Mouse (Mus musculus) lung, postnatal 25 days (tissue): Measurements from ENCODE around the gene Ppia.
"Not testable (repeated sequence)": the region's sequence is repeated elsewhere in the genome, so short reads cannot be mapped to it uniquely, and the experiment has no call there.

ENCODE experiments used
- DNase-seq: peaks from one replicate; pipeline ENCODE4 v3.0.0; 2022; ENCODE audit warnings: low spot score

Ppia gene

DNA sequence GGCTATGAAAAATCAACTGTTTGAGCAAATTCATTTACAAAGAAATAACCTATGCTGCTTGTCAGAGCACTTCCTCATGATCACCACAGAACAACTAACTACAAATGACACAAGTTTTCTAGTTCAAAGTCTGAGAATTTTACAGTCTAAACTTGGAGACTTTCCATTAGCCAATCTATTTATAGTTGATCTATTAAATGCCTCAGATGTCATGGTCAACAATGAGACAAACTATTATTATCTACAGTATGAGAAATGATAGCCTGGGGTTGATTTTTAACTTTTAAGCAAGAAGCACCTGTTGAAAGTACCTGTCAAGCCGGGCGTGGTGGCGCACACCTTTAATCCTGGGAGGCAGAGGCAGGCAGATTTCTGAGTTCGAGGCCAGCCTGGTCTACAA lies 27.3 kb downstream of the Ppia start:
- DNase-seq, result no peak

DNA sequence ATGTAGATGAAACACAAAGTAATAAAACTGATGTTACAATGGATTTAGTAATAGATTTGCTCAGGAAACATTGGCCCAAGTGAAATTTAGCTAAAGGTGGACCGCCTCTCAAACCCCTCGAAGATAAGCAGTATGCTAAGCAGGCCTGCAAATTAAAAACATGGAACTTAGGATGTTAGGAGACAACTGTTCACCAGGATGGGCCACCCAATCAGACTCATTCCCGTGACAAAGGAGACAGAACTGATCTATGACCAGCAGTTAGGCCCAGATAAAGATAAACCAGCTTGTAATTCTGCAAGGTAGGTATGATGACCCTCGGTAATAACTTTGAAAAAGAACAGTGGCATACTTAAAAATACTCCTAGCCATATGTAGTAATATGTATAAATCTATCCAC lies 27.9 kb downstream of the Ppia start:
- DNase-seq, result no peak

DNA sequence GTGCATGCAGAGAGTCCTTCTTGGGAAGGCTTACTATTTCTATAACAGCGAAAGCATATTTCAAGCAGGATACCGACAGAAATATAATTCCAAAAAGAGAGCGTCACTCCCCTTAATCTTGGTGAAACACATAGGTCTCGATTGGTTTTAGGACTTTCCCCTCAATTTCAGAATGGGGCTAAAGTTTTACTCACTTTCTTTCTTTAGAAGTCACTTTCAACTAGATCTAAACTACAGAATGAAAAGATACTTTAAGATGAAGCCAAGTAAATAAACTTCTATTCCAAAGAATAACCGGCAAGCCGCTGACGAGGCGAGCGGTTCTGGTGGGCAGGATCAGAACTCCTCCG lies 28.5 kb downstream of the Ppia start:
- DNase-seq, result no peak

DNA sequence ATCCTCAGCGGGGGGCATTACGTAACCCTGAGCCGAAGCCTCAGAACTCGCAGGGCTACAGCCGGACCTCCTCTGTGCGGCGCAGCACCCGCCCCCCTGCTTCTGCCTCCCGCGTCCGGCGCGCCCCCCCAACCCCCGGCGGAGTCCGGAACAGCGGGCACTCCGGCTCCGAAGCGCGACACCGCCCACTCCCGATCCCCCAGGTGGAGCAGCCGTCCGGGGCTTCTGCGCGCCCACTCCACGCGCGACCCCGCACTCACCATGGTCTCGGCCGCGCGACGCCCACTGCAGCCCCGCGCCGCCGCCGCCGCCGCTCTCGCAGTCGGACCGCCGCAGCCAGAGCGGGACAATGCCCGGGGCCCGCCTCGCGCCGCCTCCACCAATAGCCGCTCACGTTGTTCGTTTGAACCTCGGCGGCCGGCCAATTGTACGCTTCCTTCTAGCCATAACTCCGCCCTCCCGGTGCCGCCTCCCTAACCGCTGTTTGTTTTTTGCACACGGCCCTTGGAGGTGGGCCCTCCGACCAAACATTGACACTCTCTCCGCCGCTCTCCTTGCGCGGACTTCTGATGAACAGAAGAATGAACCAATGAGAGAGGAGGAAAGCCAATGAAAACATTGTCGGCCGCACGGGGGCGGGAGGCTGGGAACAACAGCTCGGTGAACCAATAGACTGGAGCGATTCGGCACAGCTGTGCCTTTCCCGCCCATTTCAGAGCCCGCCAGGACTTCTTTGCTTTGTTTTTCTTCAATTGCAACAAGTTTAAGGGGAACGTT lies 29.0 kb downstream of the Ppia start, which contains the start of gene H2afv:
Gene H2afv, minus strand, starts transcription at position 367 of the 777 bp plus-strand sequence.
- DNase-seq, result peak; percentile 99

DNA sequence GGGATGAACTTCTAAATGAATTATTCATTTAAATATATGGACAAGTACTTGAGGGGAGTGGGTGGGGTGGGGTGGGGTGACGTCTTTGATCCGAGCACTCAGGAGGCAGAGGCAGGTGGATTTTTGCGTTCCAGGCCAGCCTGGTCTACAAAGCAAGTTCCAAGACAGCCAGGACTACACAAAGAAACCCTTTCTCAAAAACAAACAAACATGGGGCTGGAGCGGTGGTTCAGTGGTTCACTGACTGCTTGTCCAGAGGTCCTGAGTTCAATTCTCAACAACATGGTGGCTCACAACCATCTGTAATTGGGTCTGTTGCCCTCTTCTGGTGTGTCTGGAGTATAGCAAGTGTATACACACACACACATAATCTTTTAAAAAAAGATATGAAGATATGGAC lies 30.2 kb downstream of the Ppia start:
- no peak for DNase-seq

DNA sequence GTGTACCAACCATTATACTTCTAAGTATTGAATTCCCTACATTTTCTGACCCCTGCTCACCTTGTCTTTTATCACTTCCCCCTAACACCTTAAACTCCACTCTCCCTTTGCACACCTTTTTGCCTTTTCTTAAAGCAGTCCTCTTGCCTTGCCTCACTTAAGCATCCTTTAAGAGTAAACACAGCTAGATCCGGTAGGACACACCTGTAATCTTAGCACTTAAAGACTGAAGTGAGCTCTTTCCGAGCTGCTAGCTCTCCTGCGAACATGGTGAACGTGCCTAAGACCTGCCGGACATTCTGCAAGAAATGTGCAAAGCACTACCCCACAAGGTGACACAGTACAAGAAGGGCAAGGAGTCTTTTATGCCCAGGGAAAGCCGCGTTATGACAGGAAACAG lies 30.7 kb downstream of the Ppia start:
- no peak for DNase-seq

DNA sequence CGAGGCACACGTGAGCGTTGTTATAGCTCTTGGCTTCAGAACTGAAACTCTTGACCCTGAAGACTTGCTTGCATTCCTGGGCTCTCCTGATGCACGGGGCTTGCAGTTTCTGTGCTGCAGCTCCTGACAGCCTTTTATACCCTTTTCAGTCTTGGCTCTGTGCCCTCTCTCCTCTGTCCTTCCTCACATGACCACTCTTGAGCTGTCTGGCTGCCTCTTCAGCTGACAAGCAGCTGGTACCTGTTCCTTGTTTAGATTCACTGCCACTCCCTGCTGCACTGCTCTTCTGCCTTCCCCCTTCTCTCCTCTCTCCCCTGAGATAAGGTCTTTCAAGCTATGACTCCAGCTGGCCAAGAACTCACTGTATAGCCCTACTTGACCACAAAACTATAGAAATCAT lies 32.2 kb downstream of the Ppia start:
- DNase-seq, result no peak

DNA sequence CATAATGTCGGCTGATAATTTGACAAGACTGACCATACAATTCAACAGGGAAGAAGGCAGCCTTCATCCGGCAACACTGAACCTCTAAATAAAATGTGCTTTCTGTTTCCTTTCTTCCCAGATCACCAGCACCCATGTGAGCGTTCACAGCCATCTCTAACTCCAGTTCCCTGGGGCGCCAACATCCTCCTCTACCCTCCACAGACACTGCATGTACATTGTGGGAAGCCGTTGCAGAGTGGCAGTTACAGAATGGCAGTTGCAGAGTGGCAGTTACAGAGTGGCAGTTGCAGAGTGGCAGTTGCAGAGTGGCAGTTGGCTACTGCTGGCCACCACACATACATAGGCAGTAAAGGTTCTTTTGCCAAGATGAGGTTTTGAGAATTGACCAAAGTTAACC lies 32.9 kb downstream of the Ppia start:
- not testable (repeated sequence) for DNase-seq

DNA sequence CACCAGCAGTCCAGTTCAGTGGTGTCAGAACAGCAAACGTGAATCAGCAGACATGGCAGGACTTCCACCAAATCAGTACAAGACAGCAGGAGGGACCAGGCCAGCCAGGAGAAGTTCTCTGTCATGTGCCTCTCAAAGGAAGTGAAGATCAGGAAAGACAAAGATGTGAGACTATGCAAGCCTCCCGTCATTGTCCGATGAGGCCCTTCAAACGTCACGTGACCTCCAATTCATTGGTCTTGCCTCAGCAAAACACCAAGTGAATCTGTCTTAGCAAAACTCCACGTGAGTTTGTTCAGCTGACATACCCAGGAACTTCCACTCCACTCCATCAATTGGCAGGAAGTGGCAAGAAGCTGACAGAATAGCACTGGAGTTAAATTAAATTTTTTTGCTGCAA lies 40.8 kb downstream of the Ppia start:
- DNase-seq, result no peak

DNA sequence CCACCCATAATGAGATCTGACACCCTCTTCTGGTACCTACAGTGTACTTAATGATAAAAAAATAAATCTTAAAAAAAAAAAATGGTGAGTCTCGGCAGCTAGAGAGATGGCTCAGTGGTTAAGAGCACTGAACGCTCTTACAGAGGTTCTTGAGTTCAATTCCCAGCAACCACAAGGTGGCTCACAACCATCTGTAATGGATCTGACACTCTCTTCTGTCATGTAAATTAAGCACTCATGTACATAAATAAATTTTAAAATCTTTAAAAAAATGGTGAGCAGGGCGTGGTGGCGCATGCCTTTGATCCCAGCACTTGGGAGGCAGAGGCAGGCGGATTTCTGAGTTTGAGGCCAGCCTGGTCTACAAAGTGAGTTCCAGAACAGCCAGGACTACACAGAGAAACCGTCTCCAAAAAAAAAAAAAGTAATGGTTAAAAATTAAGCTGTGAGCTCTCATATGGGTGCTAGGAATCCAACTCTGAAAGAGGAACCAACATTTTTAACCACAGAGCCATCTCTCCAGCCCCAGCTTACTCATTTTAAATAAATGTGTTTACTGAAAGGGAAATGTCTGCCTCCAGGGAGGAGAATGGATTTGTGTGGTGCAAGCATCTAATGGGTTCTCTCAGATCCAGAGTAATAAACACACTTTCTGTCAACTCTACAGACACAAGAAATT lies 48.1 kb downstream of the Ppia start:
- no peak for DNase-seq

DNA sequence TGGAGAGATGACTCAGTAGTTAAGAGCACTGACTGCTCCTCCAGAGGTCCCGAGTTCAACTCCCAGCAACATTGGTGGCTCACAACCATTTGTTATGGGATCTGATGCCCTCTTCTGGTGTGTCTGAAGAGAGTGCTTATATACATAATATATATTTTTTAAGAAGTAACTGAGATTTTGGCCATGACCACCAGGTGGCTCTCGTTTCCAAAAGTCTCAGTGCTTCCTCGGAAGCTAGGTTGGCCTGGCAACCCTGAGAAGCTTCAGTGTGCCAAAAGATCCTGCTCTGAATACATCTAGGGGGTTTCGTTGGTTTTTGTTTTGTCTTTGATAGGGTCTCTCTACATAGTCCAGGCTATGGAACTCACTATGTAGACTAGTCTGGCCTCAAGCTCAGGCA lies 49.9 kb downstream of the Ppia start:
- peak; percentile 64 for DNase-seq

DNA sequence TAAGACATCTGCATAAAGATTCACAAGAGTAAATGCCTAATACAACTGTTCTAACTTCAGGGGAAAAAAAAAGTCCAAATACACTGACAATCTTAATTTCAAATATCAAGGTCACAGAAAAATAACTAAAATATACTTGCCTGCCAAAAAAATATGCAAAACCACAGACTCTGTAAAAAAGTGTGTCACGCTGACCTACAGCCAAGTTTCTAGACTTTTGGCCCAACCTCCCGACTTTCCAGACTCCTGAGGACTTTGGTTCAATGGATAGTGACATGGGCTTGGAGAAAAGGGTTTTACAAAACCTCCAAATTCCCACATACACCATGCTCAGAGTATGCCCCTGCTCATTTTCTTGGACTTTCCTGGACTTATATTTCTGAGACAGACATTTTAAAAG lies 53.3 kb downstream of the Ppia start:
- DNase-seq, result no peak
